Mouse (Mus musculus): ENCODE data around the gene Ankrd54.
A peak's percentile ranks its signal among the peaks of the same experiment; 100 is the strongest.

Ankrd54 gene

GRCm38 (mm10) chr15:79074913-79075532, 12.3 kb upstream of the Ankrd54 start, which contains the start of gene Eif3l:
TSS of gene Eif3l (plus strand) at chr15:79075179.
- peak; percentile 88 for DNase-seq

- no peak for DNase-seq
These were observed 11.8 kb upstream of the Ankrd54 start for GRCm38 (mm10) chr15:79074446-79074845.

- no peak for DNase-seq
These were observed 11.1 kb upstream of the Ankrd54 start for GRCm38 (mm10) chr15:79073752-79074151.

- DNase-seq: peak; percentile 46 to 49
These were observed 8.7 kb upstream of the Ankrd54 start for GRCm38 (mm10) chr15:79071117-79072039.

- no peak for DNase-seq
These were observed 5.7 kb upstream of the Ankrd54 start for GRCm38 (mm10) chr15:79068416-79068815.

GRCm38 (mm10) chr15:79067631-79068030, 4.9 kb upstream of the Ankrd54 start:
- DNase-seq: no peak

GRCm38 (mm10) chr15:79066276-79066675, 3.6 kb upstream of the Ankrd54 start:
- peak in 1 of 2 experiments; percentile 33 for DNase-seq

GRCm38 (mm10) chr15:79065086-79065770, 2.5 kb upstream of the Ankrd54 start:
- DNase-seq: no peak

GRCm38 (mm10) chr15:79063160-79063740, 557 bp upstream of the Ankrd54 start:
- DNase-seq: peak in 1 of 2 experiments; percentile 58

- DNase-seq: no peak
These were observed 1.7 kb downstream of the Ankrd54 start for GRCm38 (mm10) chr15:79060887-79061565.

- DNase-seq: no peak
These were observed 4.8 kb downstream of the Ankrd54 start for GRCm38 (mm10) chr15:79057850-79058249.

- DNase-seq: no peak
These were observed 6.1 kb downstream of the Ankrd54 start for GRCm38 (mm10) chr15:79056601-79057000.

GRCm38 (mm10) chr15:79052366-79052765, 10.3 kb downstream of the Ankrd54 start:
- no peak for DNase-seq

GRCm38 (mm10) chr15:79051461-79052360, 11.0 kb downstream of the Ankrd54 start:
- DNase-seq: peak; percentile 87 to 90

GRCm38 (mm10) chr15:79050964-79051363, 11.7 kb downstream of the Ankrd54 start:
- no peak for DNase-seq

- no peak for DNase-seq
These were observed 12.4 kb downstream of the Ankrd54 start for GRCm38 (mm10) chr15:79050160-79050845.

GRCm38 (mm10) chr15:79048186-79048585, 14.5 kb downstream of the Ankrd54 start:
- no peak for DNase-seq

- DNase-seq: no peak
These were observed 17.9 kb downstream of the Ankrd54 start for GRCm38 (mm10) chr15:79044837-79045236.

GRCm38 (mm10) chr15:79042721-79043491, 19.8 kb downstream of the Ankrd54 start:
- no peak for DNase-seq

- no peak for DNase-seq
These were observed 21.1 kb downstream of the Ankrd54 start, which contains the start of gene Galr3 for GRCm38 (mm10) chr15:79041585-79041984. TSS of gene Galr3 (plus strand) at chr15:79041885.
